Comparison of ENCODE assay signal across 13 mouse cellular contexts in the genomic region with DNA sequence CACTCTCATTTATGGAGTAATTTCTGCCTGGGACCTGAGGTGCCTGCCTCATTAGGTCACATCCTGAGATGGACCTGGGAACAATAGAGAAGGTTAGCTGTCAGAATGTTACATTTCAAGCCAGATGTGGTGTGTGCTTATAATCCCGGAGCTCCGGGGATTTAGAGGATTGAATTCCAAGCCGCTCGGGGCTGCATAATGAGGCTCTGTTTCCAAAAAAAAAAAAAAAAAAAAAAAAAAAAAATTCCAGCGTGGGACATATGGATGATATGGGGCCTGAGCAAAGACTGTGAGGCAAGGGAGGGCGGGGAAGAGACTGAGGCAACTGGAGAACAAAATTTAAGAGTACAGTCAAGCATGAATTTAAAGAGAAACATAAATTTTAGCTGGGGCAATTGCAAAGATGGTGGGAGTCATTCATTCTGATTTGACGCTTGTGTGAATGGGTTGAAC. TPM values are rescaled to one million over a fixed set of nuclear protein-coding genes. Genes with fewer than 3 reads are reported as not detected.
DNase-seq lines count a peak whose midpoint lies in the region; ATAC-seq and TF ChIP-seq lines count a peak whose summit lies in the region.
"Had no signal": no experiment of that assay in that cellular context is flagged by ENCODE, and none has a peak within 500 bp of the region (broad histone marks: within the 10 kb centered on the region; RNA-seq: fewer than 3 reads in every experiment).

No protein-coding gene starts in this region.

- TF ChIP-seq CTCF in heart, adult 2 months (IDR thresholded peaks at IDR 0.05): no peak

- peak overlapping the region; percentile 61 for H3K27ac ChIP-seq in heart, adult 2 months
- peak overlapping the region; percentile 32 for H3K27ac ChIP-seq in lung, embryonic 15.5 days
- peak overlapping the region; percentile 80 for H3K27ac ChIP-seq in limb, embryonic 10.5 days

- no peak for ATAC-seq in lung, embryonic 15.5 days (ENCODE audit: borderline replicate concordance, extremely low read depth, low FRiP score, low TSS enrichment)
- ATAC-seq in granulocyte monocyte progenitor cell, adult 5-6 weeks (replicated peaks; ENCODE audit: poor library complexity, severe bottlenecking): no peak
- ATAC-seq: inflammation-experienced regulatory T-cells, adult 6 months had no signal

- H3K4me2 ChIP-seq in lung, embryonic 15.5 days: 0 out of 2 replicates have a peak overlapping the region, but pooled peaks have one; percentile 3

- no peaks in the 10 kb centered on the region for H3K9me3 ChIP-seq in lung, embryonic 15.5 days
- no peaks in the 10 kb centered on the region for H3K9me3 ChIP-seq in limb, embryonic 10.5 days (replicated peaks)

- intact Hi-C loops in heart, adult 2 months (cut with DNase I): loop anchor here (5.0 kb wide), 1 partner anchor 63 kb away; the partner anchor contains the start of gene Gpx7
- intact Hi-C loops in heart, postnatal 14 days (cut with DNase I): loop anchor here (1.0 to 5.0 kb wide), 2 partner anchors 115 to 278 kb away; partner anchors contain the start of gene Tut4

- no peaks in the 10 kb centered on the region for H3K79me2 ChIP-seq in heart, adult 2 months (replicated peaks; ENCODE audit: control insufficient read depth, insufficient read depth, low read length)

- peaks cover 5% of the 10 kb centered on the region; the same call in 1 of the 2 replicates for H3K36me3 ChIP-seq in heart, adult 2 months (ENCODE audit: control insufficient read depth, insufficient read depth, low read length)
- H3K36me3 ChIP-seq in lung, embryonic 15.5 days: 0 out of 2 replicates have a peak, but pooled peaks cover 3% of the 10 kb centered on the region
- H3K36me3 ChIP-seq in limb, embryonic 10.5 days: peaks cover 14% of the 10 kb centered on the region

- TF ChIP-seq POLR2A in heart, adult 2 months (IDR thresholded peaks at IDR 0.05; ENCODE audit: insufficient read depth, low read depth, low read length): no peak

- peaks cover 14% of the 10 kb centered on the region for H3K4me1 ChIP-seq in heart, adult 2 months (ENCODE audit: control insufficient read depth, insufficient read depth, low read length)
- H3K4me1 ChIP-seq in lung, embryonic 15.5 days: peaks cover 33% of the 10 kb centered on the region
- H3K4me1 ChIP-seq in limb, embryonic 10.5 days: peaks cover 57% of the 10 kb centered on the region

- DNase-seq in heart, adult 2 months: no peak
- no peak for DNase-seq in heart, postnatal 14 days
- DNase-seq in lung, postnatal 14 days: no peak
- DNase-seq in limb, embryonic 10.5 days (ENCODE audit: low spot score): peak; percentile 37
- DNase-seq in retina, postnatal 1 day: peak; percentile 58
- DNase-seq in natural killer cell, adult 2 months (ENCODE audit: low spot score in 2 of 2): no peak
- DNase-seq: lung, postnatal 4 days; right cerebral cortex, adult 18-20 months had no signal

- no peak overlapping the region for H3K9ac ChIP-seq in heart, adult 2 months (ENCODE audit: low read depth, low read length)
- no peak overlapping the region for H3K9ac ChIP-seq in lung, embryonic 15.5 days

- 34% methylated on average over 7 of the region's 7 CpGs for WGBS in heart, adult 2 months
- WGBS in lung, embryonic 15.5 days: 10% methylated on average over 7 of the region's 7 CpGs
- 25% methylated on average over 7 of the region's 7 CpGs for WGBS in limb, embryonic 10.5 days

- 0 out of 2 replicates have a peak, but pooled peaks have one; percentile 19 for TF ChIP-seq EP300 in heart, adult 2 months (IDR thresholded peaks at IDR 0.05; ENCODE audit: insufficient read depth, low read depth, low read length)

- H3K4me3 ChIP-seq in heart, adult 2 months: no peak overlapping the region
- H3K4me3 ChIP-seq in lung, embryonic 15.5 days: no peak overlapping the region
- H3K4me3 ChIP-seq in limb, embryonic 10.5 days: no peak overlapping the region

- no peaks in the 10 kb centered on the region for H3K27me3 ChIP-seq in heart, adult 2 months (ENCODE audit: control insufficient read depth, insufficient read depth, low read length)
- H3K27me3 ChIP-seq in lung, embryonic 15.5 days: no peaks in the 10 kb centered on the region
- H3K27me3 ChIP-seq in limb, embryonic 10.5 days (ENCODE audit: low read depth, poor library complexity, severe bottlenecking): no peaks in the 10 kb centered on the region

RNA-seq across cellular contexts. Expression of gene Coa7, which starts 16.7 kb away (rescaled TPM):
- total RNA-seq in heart, adult 2 months (2021): 10 to 100 TPM; 29.5 to 40.1 TPM
- polyA plus RNA-seq in heart, adult 2 months (2012; rRNA removed): 11.1 and 17.6 TPM in 2 replicates
- total RNA-seq in heart, postnatal 14 days (2021): 10 to 100 TPM; 41.1 TPM
- 45.2 and 47.3 TPM in 2 replicates for polyA plus RNA-seq in lung, embryonic 15.5 days (2015; fragmentation: Nextera tagmentation; extraction: Ambion mirVana)
- 68.2 and 71.3 TPM in 2 replicates for polyA plus RNA-seq in limb, embryonic 10.5 days (2016; fragmentation: Nextera tagmentation; extraction: Ambion mirVana)
- 5.2 and 17.3 TPM in 2 replicates for total RNA-seq in granulocyte monocyte progenitor cell, adult 5-6 weeks (2014; fragmentation: Nextera tagmentation)
- 13.0 and 25.6 TPM in 2 replicates for total RNA-seq in granulocyte monocyte progenitor cell, adult 5-6 weeks (2017)

RNA-seq across cellular contexts. Expression of gene Shisal2a, which starts 38.5 kb away (rescaled TPM):
- not detected for total RNA-seq in heart, adult 2 months (2021)
- not detected in 2 replicates for polyA plus RNA-seq in heart, adult 2 months (2012; rRNA removed)
- total RNA-seq in heart, postnatal 14 days (2021): not detected
- polyA plus RNA-seq in lung, embryonic 15.5 days (2015; fragmentation: Nextera tagmentation; extraction: Ambion mirVana): 0.36 and 0.88 TPM in 2 replicates
- 1.5 and 5.6 TPM in 2 replicates for polyA plus RNA-seq in limb, embryonic 10.5 days (2016; fragmentation: Nextera tagmentation; extraction: Ambion mirVana)
- not detected in 2 replicates for total RNA-seq in granulocyte monocyte progenitor cell, adult 5-6 weeks (2014; fragmentation: Nextera tagmentation)
- not detected in 2 replicates for total RNA-seq in granulocyte monocyte progenitor cell, adult 5-6 weeks (2017)
- total RNA-seq: left cerebral cortex, adult 18-20 months had no signal
- polyA plus RNA-seq: C2C12; inflammation-experienced regulatory T-cells, adult 6 months had no signal

RNA-seq across cellular contexts. Expression of gene Zyg11b, which starts 43.8 kb away (rescaled TPM):
- total RNA-seq in heart, adult 2 months (2021): 10 to 100 TPM; 34.8 to 39.1 TPM
- 10.9 and 24.2 TPM in 2 replicates for polyA plus RNA-seq in heart, adult 2 months (2012; rRNA removed)
- total RNA-seq in heart, postnatal 14 days (2021): 10 to 100 TPM; 37.6 to 39.1 TPM
- polyA plus RNA-seq in lung, embryonic 15.5 days (2015; fragmentation: Nextera tagmentation; extraction: Ambion mirVana): 9.5 and 9.9 TPM in 2 replicates
- 11.9 and 13.6 TPM in 2 replicates for polyA plus RNA-seq in limb, embryonic 10.5 days (2016; fragmentation: Nextera tagmentation; extraction: Ambion mirVana)
- 11.6 and 17.4 TPM in 2 replicates for total RNA-seq in granulocyte monocyte progenitor cell, adult 5-6 weeks (2014; fragmentation: Nextera tagmentation)
- 20.8 and 20.9 TPM in 2 replicates for total RNA-seq in granulocyte monocyte progenitor cell, adult 5-6 weeks (2017)

Comparison
In these comparisons a context has a peak if more than half of its experiments do, and no peak if none do; other contexts are left out.
1. DNase-seq: peak in limb, embryonic 10.5 days (single experiment) and retina, postnatal 1 day (single experiment); none in heart, adult 2 months (0 of 2), heart, postnatal 14 days (0 of 2), lung, postnatal 14 days (single experiment) and natural killer cell, adult 2 months (0 of 2).
2. Peak in every context shown above with its lines, with median percentiles within 50 percentile points of each other: H3K27ac ChIP-seq.